Mouse (Mus musculus) heart, adult 8-10 months (tissue): ENCODE data around the gene Ghitm. TPM values are rescaled to one million over a fixed set of nuclear protein-coding genes. Genes with fewer than 3 reads are reported as not detected.
"Not testable (repeated sequence)": the region's sequence is repeated elsewhere in the genome, so short reads cannot be mapped to it uniquely, and the experiment has no call there.

ENCODE experiments used
- DNase-seq: peaks from one replicate; pipeline ENCODE4 v3.0.0; 2022; ENCODE audit warnings: low spot score
- total RNA-seq, 4 experiments: library from RNA; stranded (reverse); gene quantifications; 2 replicates each; pipeline ENCODE4 v1.2.4; 2022

Ghitm gene
- total RNA-seq, result 100 to 1,000 TPM; 632 to 720 (median 680) TPM

DNA sequence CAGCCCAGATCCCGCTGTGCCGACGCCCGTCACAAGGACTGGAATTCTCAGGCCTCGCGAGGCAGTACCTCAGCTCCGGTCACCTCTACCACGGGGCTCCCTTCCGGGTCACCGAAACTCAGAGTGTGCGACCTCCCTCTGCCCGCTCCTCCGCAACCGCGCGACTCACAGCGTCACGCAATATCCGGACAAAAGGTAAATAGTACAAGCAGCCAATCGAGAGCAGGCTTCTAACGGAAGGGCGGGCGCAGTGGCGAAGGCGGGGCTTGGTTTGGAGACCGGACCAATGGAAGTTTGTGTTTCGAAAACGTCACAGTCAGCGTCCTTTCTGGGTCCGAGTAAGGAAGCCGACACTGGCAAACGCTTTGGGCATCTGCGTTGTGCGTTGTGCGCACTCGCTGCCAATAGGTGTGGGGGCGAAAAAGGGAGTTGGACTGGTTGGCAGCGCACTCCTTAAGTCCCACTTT, at the start of gene Ghitm:
Gene Ghitm (minus strand): TSS at position 146 of the 467 bp plus-strand sequence.
- peak; percentile 98 for DNase-seq

DNA sequence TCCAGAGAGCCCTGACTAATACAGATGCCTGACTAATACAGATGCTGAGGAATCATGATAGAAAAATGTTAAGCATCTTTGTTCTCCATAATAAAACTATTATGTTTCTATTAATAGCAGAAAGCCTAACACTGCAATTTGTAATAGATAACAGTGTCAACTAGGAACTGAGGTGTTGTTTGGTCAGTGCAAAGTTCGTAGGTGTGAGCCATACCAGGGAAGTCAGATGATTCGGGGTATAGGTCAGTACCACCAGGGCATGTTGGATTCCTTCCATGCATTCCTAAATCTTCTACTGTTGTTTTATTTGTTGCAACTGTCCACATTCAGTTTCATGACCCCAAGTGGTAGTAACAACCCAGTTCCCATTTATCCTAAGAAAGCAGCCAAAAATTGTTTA, 49.8 kb upstream of the Ghitm start:
- no peak for DNase-seq

DNA sequence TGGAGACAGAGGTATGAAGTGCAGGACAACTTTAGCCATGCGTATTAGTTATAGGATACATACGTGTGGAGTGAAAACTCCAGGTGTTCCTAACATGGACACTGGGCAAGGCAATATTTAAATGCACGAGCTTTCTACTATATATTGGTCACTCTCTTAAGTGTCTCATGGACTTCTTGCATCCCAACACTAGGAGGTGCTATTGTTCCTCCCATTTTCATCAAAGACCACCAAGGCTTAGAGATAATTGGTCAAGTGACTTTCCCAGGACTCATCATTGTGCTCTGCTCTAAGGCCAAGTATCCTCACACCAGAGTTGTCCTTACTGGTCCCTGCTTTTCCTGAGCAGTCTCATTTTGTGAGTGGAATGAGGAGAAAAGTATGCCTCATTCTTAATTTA, 39.4 kb upstream of the Ghitm start:
- DNase-seq, result no peak

DNA sequence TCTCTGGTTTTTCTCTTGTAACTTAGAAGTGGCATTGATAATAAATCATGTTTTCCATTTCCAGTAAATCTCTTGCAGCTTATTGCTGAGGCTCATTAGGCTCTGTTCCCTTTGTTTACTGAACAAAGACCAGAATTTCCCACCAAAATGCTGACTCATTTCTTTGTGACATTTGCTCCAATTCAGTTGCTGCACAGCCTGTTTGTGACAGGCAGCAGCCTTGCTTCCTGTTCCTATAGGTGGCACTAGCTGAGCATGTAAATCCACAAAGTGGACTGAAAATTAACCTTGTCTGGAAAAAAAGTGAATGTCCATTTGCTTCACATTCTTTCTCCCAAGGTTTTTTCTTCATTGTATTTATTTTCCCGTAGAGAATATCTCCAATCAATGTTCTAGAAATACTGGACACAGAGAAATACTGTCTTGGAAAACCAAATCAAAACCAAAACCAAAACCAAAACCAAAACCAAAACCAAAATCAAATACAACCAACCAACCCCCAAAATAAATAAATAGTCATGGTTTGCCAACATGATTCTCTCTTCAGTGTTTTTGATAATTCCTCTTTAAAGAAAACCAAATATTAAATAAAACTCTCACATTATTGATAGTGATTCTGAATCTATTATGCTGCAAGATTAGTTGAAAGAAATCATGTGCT, 30.3 kb upstream of the Ghitm start:
- peak; percentile 24 for DNase-seq

DNA sequence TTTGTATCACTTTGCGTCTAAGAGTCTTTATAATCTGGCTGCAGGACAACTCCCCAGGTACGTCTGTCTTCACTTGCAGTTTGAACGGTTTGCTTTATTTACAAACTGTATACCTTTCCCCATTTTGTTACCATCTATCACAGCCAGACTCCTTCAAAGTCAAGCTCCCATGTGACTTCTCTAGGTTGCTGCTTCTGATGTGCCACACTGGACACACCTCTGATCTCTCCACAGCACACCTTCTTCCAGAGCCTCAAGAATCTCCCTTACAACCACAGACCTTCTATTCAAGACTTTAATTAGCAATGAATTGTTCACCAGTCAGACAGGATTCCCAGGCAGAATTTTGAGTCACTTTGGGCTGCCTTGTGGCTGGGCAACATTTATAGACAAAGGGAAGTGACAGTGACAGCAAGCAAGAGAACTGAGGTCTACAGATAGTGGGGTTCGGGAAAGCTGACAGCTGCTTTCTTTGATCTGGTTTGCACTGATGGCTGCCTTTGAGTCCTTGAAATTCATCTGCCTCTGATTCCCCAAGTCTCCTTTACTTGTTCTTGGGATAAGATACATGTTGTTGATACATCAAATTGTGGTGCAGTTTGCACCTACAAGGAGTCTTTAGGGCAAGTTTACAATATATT, 29.4 kb upstream of the Ghitm start:
- no peak for DNase-seq

DNA sequence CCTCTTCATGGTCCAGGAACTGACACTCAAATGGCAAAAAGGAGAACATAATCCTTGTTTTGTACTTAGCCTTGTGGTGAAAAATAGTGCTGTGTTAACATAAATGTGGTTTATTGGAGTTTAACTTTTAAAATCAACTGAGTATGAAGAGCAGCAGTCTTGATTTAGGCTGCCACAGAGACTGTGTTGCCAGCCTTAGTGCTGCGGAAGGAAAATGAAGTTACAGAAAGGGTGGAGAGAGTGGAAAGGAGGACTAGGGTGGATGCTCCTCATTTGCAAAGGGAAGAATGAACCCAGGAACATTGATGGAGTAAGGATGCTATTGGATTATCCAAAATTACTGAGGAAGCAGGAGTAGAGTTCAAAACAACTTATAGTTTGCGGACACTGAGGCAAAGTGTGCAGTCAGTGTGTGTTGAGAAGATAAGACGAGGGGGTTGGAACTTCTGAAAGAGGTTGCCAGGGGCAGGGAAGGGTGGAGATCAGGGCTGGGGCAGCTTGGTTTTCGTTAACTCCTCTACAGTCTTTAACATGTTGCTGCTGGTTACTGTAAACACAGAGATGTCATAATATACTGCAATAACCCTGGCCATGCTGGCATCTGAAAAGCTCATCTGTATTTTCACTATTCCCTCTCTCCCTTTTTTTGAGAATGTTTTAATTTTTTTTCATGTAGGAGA, 28.3 kb upstream of the Ghitm start:
- no peak for DNase-seq

DNA sequence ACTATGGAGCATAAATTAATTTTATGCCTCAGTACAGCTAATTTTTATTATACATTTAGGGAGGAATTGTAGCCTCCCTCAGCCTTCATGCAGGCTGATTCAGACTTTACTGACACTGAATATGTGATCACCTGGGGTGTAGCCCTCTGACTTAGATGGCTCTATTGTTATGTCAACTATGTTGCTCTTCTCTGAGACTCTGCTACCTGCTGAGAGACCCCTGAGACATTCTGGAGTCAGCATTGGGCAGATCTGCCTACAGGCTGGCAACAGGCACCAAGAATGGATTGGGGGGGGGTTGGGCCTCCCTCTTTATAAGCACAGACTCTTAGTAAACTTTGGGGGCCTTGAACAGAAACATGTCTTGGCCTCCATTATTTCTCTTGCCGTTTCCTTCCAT, 19.3 kb upstream of the Ghitm start:
- DNase-seq, result no peak

DNA sequence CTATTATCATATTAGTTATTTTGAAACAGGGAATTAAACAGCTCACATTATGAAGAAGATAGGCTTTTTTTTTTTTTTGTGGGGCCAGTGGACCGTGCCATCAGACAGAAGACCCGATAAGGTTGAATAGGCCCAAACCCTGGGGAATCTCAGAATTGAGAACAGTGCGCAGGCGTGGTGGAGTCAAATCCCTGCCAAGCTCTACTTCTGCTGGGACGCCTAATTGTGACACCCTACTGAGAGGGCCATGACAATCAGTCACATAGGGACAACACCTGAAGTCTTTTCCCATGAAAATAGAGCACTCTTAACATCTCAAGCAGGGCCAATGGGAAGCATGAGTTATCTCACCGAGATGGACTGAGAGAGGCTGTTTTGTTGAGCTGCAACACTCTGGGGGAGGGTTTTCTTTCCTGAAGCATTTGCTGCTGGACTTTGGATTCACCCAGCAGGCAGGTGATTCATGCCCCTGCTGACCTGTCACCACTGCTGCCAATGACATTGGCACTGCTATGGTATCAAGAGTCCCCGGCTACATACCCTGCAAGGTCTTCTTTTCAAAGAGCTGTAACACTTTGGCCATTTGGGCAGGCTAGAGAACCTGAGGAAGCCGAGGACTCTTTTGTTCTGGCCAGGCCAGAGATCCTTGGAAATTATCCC, 4.1 kb upstream of the Ghitm start:
- DNase-seq, result no peak

DNA sequence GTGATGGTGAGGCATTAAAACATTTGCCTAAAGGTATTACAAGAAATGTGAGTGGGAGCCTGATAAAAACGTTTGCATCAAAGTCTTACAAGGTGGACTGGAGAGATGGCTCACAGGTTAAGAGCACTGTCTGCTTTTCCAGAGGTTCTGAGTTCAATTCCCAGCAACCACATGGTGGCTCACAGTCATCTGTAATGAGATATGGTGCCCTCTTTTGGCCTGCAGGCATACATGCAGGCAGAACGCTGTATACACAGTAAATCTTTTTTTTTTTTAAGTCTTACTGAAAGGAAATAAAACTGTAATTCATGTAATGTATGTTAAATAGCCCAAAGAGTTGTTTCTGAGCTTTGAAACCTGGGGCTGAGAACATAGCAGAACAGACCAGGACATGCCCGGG, 2.5 kb upstream of the Ghitm start:
- not testable (repeated sequence) for DNase-seq

DNA sequence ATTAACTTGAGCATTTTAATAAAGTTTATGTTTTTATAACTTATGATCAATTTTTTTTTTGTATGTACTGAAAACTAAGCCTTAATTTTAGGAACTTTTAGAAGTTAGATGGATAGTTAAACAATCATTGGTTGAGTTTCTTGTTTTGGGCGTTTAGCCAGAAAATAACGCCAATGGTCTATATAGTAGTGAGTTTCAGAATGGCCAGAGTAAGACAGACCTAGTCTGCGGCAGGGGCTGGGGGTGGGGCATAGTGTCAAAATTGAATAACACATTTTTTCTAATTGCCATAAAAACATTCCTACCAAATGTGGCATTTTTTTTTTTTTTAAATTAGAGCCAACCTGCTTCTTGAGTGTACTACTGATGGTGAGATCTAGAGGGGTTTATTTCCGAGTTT, 1.0 kb upstream of the Ghitm start:
- DNase-seq, result no peak

DNA sequence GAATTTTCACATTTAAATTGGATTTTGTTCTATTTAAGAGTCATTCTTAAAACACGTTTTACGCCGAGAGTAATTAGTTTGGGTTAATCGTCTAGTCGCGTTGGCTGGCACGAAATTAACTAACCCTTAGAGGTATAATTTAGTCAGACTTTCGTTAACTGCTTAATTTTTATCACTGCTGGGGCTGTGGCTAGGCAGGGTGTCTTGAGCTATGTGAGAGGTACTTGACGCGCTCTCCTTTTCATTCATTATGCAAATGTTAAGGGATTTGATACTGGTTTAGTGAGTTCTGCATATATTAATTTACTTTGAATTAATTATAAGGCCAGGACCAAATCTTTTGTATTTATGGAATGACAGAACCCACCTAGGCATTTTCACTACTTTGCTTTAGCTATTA, 599 bp upstream of the Ghitm start:
- DNase-seq, result no peak

DNA sequence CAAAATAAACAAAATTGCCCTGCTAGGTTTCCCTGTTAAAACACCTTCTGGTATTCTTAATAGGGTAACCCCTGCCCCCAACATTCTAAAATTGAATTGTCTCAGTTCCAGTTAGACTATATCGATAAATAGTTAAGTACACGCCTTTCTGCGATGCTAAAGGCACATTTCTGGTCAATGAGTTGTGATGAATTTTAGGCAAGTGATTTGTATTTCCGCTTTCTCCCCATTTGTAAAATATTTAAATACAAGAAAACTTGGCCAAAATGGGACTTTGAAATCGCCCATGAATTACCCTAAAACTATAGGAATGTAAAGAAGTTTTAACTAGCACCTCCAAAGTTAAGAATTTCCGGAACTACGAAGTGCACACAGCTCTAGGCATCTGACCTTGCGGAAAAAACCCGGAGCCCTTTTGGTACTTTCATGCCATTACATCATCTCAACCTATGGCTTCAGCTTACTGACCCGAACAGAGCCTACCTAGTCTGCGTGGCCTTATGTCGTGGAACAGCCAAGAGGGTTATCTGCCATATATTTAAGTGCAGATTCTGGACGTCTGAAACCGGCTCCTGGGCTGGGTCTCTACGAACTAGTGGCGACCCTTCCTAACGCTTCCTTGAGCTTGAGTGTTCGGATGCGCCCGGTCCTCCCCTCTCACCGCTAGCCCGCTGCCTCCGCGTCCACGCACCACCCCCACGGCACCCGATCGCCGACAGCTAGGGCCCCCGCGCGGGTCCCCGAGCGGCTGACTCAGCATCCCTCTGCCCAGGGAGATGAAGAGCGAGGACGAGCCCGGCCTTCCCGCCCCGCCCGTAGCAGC, 557 bp downstream of the Ghitm start:
- peak; percentile 9 for DNase-seq

DNA sequence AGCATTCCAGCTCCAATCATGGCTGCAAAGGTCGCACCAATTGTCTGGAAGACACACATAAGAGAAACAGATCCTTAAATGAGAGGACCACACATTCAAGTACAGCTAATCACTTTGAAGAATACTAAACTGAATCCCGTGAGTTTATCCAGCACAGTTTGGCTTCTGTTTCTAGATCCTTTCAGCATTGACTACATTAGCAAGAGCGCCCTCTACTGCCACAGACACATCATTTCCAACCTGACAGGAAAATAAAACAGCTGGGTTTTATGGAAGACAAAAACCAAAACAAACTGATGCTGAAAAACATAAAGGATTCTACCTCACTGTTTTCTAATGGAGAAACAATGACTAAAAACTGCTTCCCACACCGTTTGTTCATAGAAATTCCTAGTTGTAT, 7.4 kb downstream of the Ghitm start:
- DNase-seq, result no peak

DNA sequence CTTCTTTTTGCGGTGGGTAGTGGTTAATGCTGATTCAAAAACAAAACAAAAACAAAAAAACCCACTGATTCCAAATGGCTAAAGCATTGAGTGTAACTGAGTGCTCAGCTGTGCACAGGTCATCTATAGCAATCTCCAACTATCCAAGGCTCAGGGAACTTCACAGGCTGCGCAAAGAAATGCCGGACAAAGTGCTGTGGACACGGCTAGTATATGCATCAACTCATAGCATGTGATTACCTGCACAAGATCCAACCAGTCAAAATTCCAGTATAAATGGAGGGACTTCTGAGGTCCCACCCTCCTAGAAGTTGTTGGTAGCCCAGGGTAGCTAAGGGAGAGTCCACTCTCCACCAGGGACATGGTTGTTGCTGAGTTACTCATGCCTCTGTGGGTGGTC, 15.8 kb downstream of the Ghitm start:
- DNase-seq, result no peak

DNA sequence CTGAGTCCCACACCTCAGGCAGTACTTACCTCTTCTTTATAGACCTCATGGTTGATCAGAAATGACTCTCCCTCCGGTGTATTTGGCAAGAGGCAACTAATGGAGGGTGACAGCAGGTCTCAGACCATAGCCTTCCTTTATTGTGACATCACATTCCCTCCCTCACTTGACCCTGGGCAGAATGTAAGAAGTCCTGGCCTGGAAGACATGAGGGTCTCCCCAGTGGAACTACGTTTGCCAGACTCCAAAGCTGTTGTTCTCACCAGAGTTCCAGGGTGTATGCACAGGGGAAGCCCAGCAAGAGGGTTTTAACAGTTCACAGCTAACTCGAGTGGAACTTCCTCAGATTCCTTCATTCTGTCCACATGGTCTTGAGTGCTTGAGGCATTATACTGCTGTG, 21.1 kb downstream of the Ghitm start, which contains the start of gene 2610528A11Rik:
Gene 2610528A11Rik (minus strand): TSS at position 101 of the 400 bp plus-strand sequence.
- no peak for DNase-seq

DNA sequence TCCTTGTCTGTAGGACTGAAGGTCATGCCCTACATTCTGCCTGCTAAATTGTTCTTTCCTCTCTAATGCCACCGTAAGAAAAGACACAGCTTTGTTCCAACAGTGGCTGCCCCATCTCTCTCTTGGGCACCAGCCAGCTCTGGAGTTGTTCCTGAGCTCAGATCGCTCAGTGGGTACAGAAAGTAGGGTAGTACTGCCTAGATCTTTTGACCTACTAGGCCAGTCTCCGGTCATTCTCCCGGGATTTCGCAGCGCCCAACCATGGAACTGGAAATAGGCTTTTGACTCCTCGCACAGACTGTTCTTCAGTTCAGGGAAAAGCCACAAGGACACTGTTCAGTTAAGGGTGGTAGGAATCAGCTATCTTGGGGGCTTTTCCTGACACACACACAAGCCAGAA, 22.1 kb downstream of the Ghitm start:
- no peak for DNase-seq

DNA sequence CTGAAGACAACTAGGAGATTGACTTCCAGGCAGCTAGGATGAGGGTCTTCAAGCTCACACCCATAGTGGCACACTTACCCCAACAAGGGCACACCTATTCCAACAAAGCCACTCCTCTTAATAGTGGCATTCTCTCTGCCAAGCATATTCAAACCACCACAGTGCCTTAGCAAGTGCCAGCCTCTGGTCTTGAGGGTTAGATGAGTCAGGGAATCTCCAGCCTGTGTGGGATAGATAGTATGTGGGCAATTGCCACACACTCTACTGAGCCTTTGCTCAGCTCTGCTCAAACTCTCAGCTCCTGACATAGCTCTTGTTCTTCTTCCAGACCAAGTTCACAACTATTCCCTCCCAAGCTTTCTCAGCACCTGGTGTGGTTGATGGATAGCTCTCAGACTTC, 23.7 kb downstream of the Ghitm start:
- no peak for DNase-seq

DNA sequence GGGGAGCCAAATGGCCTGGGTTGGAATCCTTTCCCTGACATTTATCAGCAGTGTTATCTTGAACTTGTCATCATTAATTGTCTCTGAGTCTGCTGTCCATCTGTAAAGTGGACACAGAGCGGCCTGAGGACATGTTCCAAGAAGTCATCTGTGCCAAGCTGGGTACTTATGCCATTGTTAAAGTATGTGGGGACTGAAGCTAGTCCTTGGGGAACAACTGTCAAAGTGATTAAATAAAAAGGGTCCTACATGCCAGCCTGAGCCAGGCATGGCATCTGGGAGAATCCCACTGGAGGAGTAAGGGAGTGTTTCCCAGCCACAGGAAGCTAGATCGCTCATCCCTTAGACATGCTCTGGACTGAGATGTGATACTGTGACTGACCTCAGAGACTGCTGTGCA, 24.6 kb downstream of the Ghitm start:
- DNase-seq, result no peak

DNA sequence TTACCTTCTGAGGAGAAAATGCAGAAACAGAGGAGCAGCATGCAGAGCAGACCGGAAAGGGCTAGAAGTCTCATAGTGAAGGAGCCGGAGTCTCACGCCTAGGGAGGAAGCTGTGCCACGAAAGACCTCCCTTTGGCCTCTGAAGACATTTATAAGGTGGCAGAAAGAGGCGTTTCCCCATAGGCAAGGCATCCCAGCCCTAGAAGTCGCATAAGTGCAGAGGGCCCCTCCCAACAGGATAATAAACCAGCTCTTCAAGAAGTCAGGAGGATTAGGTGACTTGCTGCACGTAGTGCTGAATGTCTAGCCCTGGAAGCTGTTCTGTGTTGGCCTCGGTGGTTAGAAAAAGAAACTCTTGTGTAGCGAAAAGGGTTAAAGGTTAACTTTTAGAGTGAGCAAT, 25.1 kb downstream of the Ghitm start:
- DNase-seq, result no peak

DNA sequence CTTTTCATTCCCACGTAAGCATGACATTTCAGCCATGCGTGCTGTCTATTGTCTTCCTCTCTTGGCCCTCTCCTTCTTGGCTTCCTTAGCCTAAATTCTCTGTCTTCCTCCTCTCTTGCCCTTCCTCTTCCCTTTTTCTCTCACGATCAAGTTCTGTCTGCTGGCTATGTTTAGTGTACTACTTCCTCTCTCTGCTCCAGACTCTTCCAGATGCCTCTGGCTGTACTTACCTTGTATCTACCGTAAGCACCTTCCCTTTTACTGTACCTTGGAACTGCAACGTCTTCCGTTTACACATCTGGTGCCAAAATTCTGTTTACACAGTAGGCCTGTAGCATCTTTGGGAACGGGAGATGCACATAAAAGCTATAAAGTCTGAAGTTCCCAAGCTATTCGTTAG, 25.6 kb downstream of the Ghitm start:
- no peak for DNase-seq

DNA sequence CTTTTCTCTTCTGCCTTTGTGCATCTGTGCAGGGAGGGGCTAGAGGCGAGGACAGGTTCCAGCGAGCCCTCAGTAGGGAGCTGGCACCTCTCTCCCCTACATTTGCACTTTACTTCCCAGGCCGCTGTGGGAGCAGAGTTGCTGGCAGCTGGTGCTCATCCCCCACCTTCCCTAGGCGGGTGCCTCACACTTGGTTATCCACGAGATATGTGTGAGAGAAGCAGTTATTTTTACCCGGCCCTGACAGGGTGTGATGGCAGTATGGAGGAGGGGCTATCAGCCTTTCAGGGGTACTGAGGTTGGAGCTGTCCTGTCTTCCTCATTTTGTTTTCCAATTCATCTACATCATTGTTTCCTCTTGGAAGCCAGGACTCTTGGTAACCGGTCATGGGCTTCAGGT, 29.2 kb downstream of the Ghitm start:
- DNase-seq, result no peak

DNA sequence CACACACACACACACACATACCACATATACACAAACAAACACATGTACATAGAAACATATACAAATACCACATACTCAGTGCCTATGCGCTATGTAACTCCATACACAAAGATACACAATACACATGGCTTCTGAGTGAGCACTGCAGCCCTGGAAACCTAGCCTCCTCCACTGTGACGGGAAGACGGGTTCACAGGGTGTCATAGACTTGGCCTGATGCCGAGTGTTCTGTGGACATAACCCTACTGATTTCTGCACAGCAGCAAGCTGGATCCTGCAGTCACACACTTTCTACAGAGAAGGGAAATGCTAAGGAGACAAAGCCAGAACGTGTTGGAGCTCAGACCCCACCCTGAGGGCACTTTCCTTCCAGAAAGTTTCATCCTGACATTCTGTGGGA, 30.3 kb downstream of the Ghitm start:
- DNase-seq, result no peak
